Mouse (Mus musculus): ENCODE data around the gene Frg2f1.

DNA sequence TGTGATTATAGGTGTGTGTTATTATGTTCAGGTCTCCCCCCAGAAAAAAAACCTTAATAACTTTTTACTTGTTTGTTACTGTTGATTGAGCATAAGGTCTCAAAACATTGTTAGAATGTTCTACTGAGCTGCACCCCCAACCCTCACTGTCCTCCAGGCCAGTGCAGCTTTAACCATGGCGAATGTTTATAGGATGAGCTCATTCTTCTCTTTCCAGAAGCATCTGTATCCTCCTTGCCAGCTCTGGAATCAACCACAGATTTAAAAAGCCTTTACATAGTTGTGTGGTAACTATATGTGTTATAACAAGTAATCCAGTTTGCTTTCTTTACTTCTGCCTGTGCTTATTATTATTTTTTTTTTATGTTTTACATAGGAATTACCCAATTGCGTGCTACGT lies 36.1 kb upstream of the Frg2f1 start:
- no peak for TF ChIP-seq CTCF (IDR thresholded peaks at IDR 0.05; ENCODE audit: low read depth)
- TF ChIP-seq EP300 (IDR thresholded peaks at IDR 0.05; ENCODE audit: low read depth), result no peak
